In the genomic region with DNA sequence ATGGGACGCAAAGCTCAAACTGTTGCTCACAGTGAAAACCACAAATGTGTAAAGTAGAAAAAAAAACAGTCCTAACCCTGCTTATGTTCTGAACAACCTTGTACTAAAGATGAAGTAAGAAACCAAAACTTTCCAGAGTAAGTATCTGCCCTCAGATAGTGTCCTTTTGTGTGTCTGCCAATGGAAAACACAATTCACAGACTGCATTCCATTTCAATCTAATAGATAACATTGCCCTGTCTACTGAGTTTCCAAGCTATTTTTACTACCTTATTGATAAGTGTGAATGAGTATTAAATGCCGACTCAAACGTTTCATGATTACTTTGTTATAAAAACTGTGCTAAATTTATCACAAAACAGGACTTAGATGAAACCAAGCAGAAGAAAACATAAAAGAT, we compare ENCODE assay signal across 27 mouse cellular contexts.
DNase-seq lines count a peak whose midpoint lies in the region; ATAC-seq lines count a peak whose summit lies in the region.
"Had no signal": no experiment of that assay in that cellular context is flagged by ENCODE, and none has a peak within 500 bp of the region (broad histone marks: within the 10 kb centered on the region; RNA-seq: fewer than 3 reads in every experiment).

No protein-coding gene starts in this region.

- no peaks in the 10 kb centered on the region for H3K4me1 ChIP-seq in heart, embryonic 10.5 days
- peaks cover 12% of the 10 kb centered on the region for H3K4me1 ChIP-seq in heart, embryonic 13.5 days
- peaks cover 4% of the 10 kb centered on the region for H3K4me1 ChIP-seq in heart, embryonic 16.5 days (ENCODE audit: control insufficient read depth, insufficient read depth, low read length)
- H3K4me1 ChIP-seq: embryonic facial prominence, embryonic 12.5 days; embryonic facial prominence, embryonic 15.5 days; hindbrain, embryonic 10.5 days; hindbrain, embryonic 13.5 days; intestine, embryonic 15.5 days had no signal

- no peak overlapping the region for H3K9ac ChIP-seq in heart, embryonic 13.5 days
- no peak overlapping the region for H3K9ac ChIP-seq in heart, embryonic 16.5 days (ENCODE audit: low read length)
- H3K9ac ChIP-seq: embryonic facial prominence, embryonic 12.5 days; embryonic facial prominence, embryonic 15.5 days; forebrain, postnatal 0 days; hindbrain, embryonic 13.5 days; intestine, embryonic 15.5 days had no signal

- 40% methylated on average over 3 of the region's 3 CpGs for WGBS in heart, embryonic 10.5 days
- 26% methylated on average over 3 of the region's 3 CpGs for WGBS in heart, embryonic 13.5 days
- 27% methylated on average over 3 of the region's 3 CpGs for WGBS in heart, embryonic 16.5 days

- peak; percentile 7 to 31 for DNase-seq in heart, adult 18-20 months
- no peak for DNase-seq in heart, postnatal 36 days
- no peak for DNase-seq in heart, embryonic 10.5 days (ENCODE audit: low spot score)
- no peak for DNase-seq in heart, postnatal 25 days (ENCODE audit: low spot score)
- no peak for DNase-seq in urinary bladder, adult 2 months (ENCODE audit: low spot score)
- no peak for DNase-seq in lung, adult 18-20 months
- DNase-seq: adrenal gland, adult 2 months; adrenal gland, postnatal 14 days; cerebellum, adult 11 months; cerebellum, adult 2 months; cerebellum, adult 9-11 months; cerebellum, postnatal 25 days; forebrain, postnatal 0 days; gastrocnemius, adult 2 months; gastrocnemius, postnatal 14 days; kidney, adult 11 months; kidney, adult 8-10 months had no signal

- H3K36me3 ChIP-seq in heart, embryonic 10.5 days: no peaks in the 10 kb centered on the region
- no peaks in the 10 kb centered on the region for H3K36me3 ChIP-seq in heart, embryonic 13.5 days
- H3K36me3 ChIP-seq in heart, embryonic 16.5 days (ENCODE audit: control insufficient read depth, insufficient read depth): no peaks in the 10 kb centered on the region
- H3K36me3 ChIP-seq: embryonic facial prominence, embryonic 12.5 days; embryonic facial prominence, embryonic 15.5 days; hindbrain, embryonic 10.5 days; hindbrain, embryonic 13.5 days; intestine, embryonic 15.5 days had no signal

- H3K27ac ChIP-seq in heart, embryonic 10.5 days: peak overlapping the region; percentile 67; the same call in 1 of the 2 replicates
- peak overlapping the region; percentile 88 for H3K27ac ChIP-seq in heart, embryonic 13.5 days (replicated peaks)
- H3K27ac ChIP-seq in heart, embryonic 16.5 days (ENCODE audit: low read length): peak overlapping the region; percentile 71
- H3K27ac ChIP-seq: embryonic facial prominence, embryonic 12.5 days; embryonic facial prominence, embryonic 15.5 days; gastrocnemius, adult 2 months; hindbrain, embryonic 10.5 days; hindbrain, embryonic 13.5 days; intestine, embryonic 15.5 days had no signal

- H3K4me2 ChIP-seq in heart, embryonic 13.5 days: no peak overlapping the region
- H3K4me2 ChIP-seq in heart, embryonic 16.5 days (ENCODE audit: low read depth, low read length): no peak overlapping the region
- H3K4me2 ChIP-seq: embryonic facial prominence, embryonic 12.5 days; embryonic facial prominence, embryonic 15.5 days; hindbrain, embryonic 13.5 days; intestine, embryonic 15.5 days had no signal

- H3K4me3 ChIP-seq in heart, embryonic 10.5 days: no peak overlapping the region
- H3K4me3 ChIP-seq in heart, embryonic 13.5 days: no peak overlapping the region
- no peak overlapping the region for H3K4me3 ChIP-seq in heart, embryonic 16.5 days (ENCODE audit: low read length)
- H3K4me3 ChIP-seq: embryonic facial prominence, embryonic 12.5 days; embryonic facial prominence, embryonic 15.5 days; gastrocnemius, adult 2 months; hindbrain, embryonic 10.5 days; hindbrain, embryonic 13.5 days; intestine, embryonic 15.5 days had no signal

- H3K9me3 ChIP-seq in heart, embryonic 10.5 days: no peaks in the 10 kb centered on the region
- no peaks in the 10 kb centered on the region for H3K9me3 ChIP-seq in heart, embryonic 13.5 days
- H3K9me3 ChIP-seq in heart, embryonic 16.5 days (replicated peaks; ENCODE audit: control insufficient read depth, low read length): no peaks in the 10 kb centered on the region
- H3K9me3 ChIP-seq: embryonic facial prominence, embryonic 12.5 days; embryonic facial prominence, embryonic 15.5 days; hindbrain, embryonic 10.5 days; hindbrain, embryonic 13.5 days; intestine, embryonic 15.5 days had no signal

- no peaks in the 10 kb centered on the region for H3K27me3 ChIP-seq in heart, embryonic 10.5 days (ENCODE audit: insufficient read depth, poor library complexity, severe bottlenecking)
- H3K27me3 ChIP-seq in heart, embryonic 13.5 days (replicated peaks): no peaks in the 10 kb centered on the region
- H3K27me3 ChIP-seq in heart, embryonic 16.5 days (ENCODE audit: control insufficient read depth, insufficient read depth, low read length): no peaks in the 10 kb centered on the region
- H3K27me3 ChIP-seq: embryonic facial prominence, embryonic 12.5 days; embryonic facial prominence, embryonic 15.5 days; hindbrain, embryonic 13.5 days; intestine, embryonic 15.5 days had no signal

- no peak for ATAC-seq in heart, embryonic 13.5 days (ENCODE audit: extremely low read depth, insufficient number of reproducible peaks, low FRiP score, low TSS enrichment)
- ATAC-seq in heart, embryonic 16.5 days (replicated peaks; ENCODE audit: extremely low read depth, insufficient read depth, low FRiP score): peak; percentile 72; the same call in 1 of the 2 replicates
- ATAC-seq: CD4-positive, CD25-positive, alpha-beta regulatory T cell, adult 4 months; forebrain, embryonic 14.5 days; forebrain, postnatal 0 days; hindbrain, embryonic 16.5 days; intestine, embryonic 15.5 days had no signal

- intact Hi-C loops in heart, postnatal 36 days (cut with DNase I): no loop called here
- intact Hi-C loops in heart, postnatal 25 days (cut with DNase I): no loop called here

Comparison
In these comparisons a context has a peak if more than half of its experiments do, and no peak if none do; other contexts are left out.
1. DNase-seq: peak in heart, adult 18-20 months (2 of 2); none in heart, postnatal 36 days (0 of 2), heart, embryonic 10.5 days (single experiment), heart, postnatal 25 days (single experiment), urinary bladder, adult 2 months (single experiment) and lung, adult 18-20 months (0 of 2).
2. Peak in every context shown above with its lines, with median percentiles within 50 percentile points of each other: H3K27ac ChIP-seq.